Mouse (Mus musculus): ENCODE data around the gene Syde1. TPM values are rescaled to one million over a fixed set of nuclear protein-coding genes. Genes with fewer than 3 reads are reported as not detected.

Syde1 gene
- total RNA-seq (2023): 6.4 TPM

DNA sequence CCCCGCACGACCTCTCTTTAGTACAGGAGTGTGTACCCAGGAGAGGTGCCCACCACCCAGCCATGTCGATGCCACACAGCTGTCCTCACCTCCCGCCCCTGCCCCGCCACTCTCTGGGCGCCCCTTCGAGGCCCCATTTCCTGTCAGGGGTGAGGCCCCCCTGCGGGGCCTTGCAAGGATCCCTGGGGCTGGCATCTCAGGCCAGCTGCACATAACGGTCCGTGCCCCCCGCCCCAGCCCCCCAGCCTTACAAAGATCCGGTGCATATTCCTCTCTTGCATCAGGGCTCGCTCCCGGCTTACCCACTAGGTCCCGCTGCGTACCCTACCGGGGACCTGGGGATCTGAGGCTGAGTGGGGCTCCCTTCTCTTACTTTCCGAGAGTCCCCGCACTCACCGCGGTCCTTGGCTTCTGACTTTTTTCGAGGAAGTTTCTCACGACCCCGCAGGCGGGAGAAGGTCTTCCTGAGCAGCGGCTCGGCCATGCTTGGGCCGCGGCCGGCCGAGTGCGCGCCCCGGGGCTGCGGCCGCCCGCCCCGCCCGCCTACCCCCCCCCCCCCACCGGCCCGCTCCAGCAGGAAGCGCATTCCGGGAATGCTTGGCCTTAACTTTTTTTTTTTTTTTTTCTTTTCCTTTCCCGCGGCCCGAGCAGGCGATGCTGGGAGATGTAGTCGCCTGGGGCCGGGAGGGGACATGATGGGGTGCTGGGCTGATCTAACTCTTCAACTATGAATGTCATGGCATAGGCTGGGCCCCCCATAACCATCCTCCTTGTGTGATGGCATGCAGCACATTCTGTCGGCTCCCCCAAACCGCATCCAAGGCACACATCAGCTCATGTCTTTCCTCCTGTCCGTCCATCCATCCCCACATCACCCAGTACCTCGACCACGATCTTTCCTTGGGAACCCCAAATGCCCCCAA lies at the start of gene Syde1:
Syde1 (minus strand) TSS at position 559 of the 923 bp plus-strand sequence.

DNA sequence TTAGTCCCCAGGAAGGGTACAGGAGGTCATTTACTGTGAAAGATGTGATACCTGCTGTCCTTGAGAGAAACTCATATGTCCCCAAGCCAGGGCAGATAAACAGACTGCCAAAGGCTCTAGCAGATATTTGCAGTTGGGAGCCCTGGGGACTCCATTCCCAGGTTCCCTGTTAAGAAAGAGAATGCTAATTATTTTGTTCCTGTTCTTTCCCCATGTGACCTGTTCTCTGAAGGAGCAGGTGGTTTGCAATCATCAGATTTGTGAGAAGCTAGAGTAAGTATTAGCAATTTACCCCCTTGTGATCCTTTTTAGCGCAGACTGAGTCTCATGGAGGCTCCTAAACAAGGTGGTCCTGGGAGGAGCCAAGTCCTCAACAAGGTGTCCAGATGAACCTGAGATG lies 26.2 kb upstream of the Syde1 start, which contains the start of gene Olfr1357:
Olfr1357 (minus strand) TSS at position 101 of the 400 bp plus-strand sequence.

DNA sequence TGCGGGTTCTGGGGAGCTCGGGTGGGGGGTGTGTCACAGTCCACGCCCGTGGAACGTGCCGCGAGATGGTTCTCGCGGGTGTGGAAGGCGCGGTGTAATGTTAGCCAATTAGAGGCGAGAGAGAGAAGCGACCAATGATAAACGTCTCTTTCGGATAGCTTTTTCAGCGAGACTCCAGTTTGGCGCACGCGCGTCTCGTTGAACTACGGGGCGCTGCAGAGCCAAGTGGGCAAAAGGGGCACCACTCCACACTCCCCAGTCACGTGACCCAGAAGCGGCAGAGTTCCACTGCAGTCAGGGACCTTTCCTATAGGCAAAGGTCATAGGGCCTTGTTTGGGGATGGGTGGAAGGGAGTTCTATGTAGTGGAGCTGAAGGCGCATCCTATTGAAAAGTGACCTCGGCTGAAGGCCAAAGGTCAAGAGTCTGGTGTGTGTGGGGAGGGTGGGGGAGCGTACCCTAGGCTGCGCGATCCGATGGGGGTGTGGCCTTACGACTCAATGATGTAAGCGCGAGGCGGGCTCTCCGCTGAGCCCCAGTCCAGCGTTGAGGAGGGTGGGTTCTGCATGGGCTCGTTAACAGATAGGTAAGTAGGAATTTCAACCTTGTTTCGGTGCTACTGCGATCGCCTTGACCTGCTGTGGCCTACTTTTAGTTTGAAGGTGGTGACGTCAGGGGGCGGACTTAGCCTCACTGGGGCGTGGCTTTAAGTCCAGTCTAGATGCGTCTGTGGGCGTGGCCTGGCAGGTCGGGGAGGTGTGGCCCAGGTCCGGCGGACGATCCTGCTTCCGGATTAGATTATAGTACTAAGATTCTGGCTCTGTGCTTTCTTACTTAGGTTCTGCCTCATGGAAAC lies 17.3 kb downstream of the Syde1 start, which contains the start of gene Ilvbl:
Ilvbl (plus strand) TSS at position 97 of the 855 bp plus-strand sequence.

Other genes starting within 250 kb of the Syde1 start
- 121 TPM for gene Agpat3, start 239.5 kb downstream of the Syde1 start, total RNA-seq (2023)
- 234 TPM for gene Rrp1, start 178.9 kb downstream of the Syde1 start, total RNA-seq (2023)
- gene Cstb, start 166.3 kb downstream of the Syde1 start, total RNA-seq (2023): 29.9 TPM
- gene Pdxk, start 127.0 kb downstream of the Syde1 start, total RNA-seq (2023): 16.2 TPM
- not detected for gene Olfr1358, start 74.5 kb downstream of the Syde1 start, total RNA-seq (2023)
- 85.4 TPM for gene Ilvbl, start 17.6 kb downstream of the Syde1 start, total RNA-seq (2023)
- not detected for gene Olfr1357, start 26.1 kb upstream of the Syde1 start, total RNA-seq (2023)
- not detected for gene Casp14, start 126.3 kb upstream of the Syde1 start, total RNA-seq (2023)
- gene Ccdc105, start 161.1 kb upstream of the Syde1 start, total RNA-seq (2023): not detected
- gene Slc1a6, start 188.5 kb upstream of the Syde1 start, total RNA-seq (2023): not detected